Mouse (Mus musculus) forebrain, embryonic 11.5 days (tissue): ENCODE data around the gene Cbln3. TPM values are rescaled to one million over a fixed set of nuclear protein-coding genes. Genes with fewer than 3 reads are reported as not detected.

ENCODE experiments used
- ATAC-seq: fragments of 200-750 bp; cut with Nextera tagmentation; replicated peaks from 2 replicates; pipeline ENCODE4 v1.8.0; 2017; ENCODE audit warnings: moderate TSS enrichment; ENCODE audit not compliant: low FRiP score
- DNase-seq: peaks from one replicate; pipeline ENCODE4 v3.0.0-alpha.2; 2017; ENCODE audit warnings: low spot score
- H3K27ac ChIP-seq: fragments of 300-500 bp; sonication (generic); 2 replicates; pipeline ENCODE4 v1.5.1; 2014; ENCODE audit warnings: low read depth, low read length
- H3K27me3 ChIP-seq: fragments of 300-500 bp; sonication (generic); 2 replicates; pipeline ENCODE4 v1.6.1; 2014; ENCODE audit warnings: mild to moderate bottlenecking, low read length, mixed read lengths; ENCODE audit not compliant: control insufficient read depth, insufficient read depth
- H3K36me3 ChIP-seq: fragments of 300-500 bp; sonication (generic); 2 replicates; pipeline ENCODE4 v1.6.1; 2014; ENCODE audit warnings: mild to moderate bottlenecking, low read length, moderate library complexity, mixed read lengths; ENCODE audit not compliant: control insufficient read depth, insufficient read depth
- H3K4me1 ChIP-seq: fragments of 300-500 bp; sonication (generic); replicated peaks from 2 replicates; pipeline ENCODE4 v1.6.1; 2014; ENCODE audit warnings: low read length, mixed read lengths; ENCODE audit not compliant: control insufficient read depth, insufficient read depth
- H3K4me2 ChIP-seq: fragments of 300-500 bp; sonication (generic); 2 replicates; pipeline ENCODE4 v1.6.1; 2014; ENCODE audit warnings: low read depth, mild to moderate bottlenecking, low read length, moderate library complexity, mixed read lengths; ENCODE audit not compliant: severe bottlenecking
- H3K4me3 ChIP-seq: fragments of 300-500 bp; sonication (generic); 2 replicates; pipeline ENCODE4 v1.5.1; 2014; ENCODE audit warnings: low read depth, low read length
- H3K9ac ChIP-seq: fragments of 300-500 bp; sonication (generic); 2 replicates; pipeline ENCODE4 v1.6.1; 2014; ENCODE audit warnings: low read length
- H3K9me3 ChIP-seq: fragments of 300-500 bp; sonication (generic); 2 replicates; pipeline ENCODE4 v1.6.1; 2016; ENCODE audit warnings: low read length, mixed read lengths; ENCODE audit not compliant: control insufficient read depth
- WGBS: fragments of 180-500 bp; shearing (Covaris S2); extraction: QIAGEN DNeasy Blood & Tissue Kit; methylation state at CpG from one replicate; pipeline ENCODE4 v1.1.7; 2014; 5-methylcytosine and 5-hydroxymethylcytosine counted together
- polyA plus RNA-seq: library from polyadenylated mRNA; unstranded; fragments of >200 nt; fragmentation: Nextera tagmentation; extraction: Ambion mirVana; gene quantifications from 2 replicates; pipeline ENCODE4 v1.2.1, GENCODE M21; 2014

Gene Cbln3
- polyA plus RNA-seq, 1 experiment from 2014 or later: 0.37 TPM

- Histone ChIP-seq H3K4me3 (no peak overlapping the region), H3K27ac (no peak overlapping the region), H3K27me3 (no peaks in the 10 kb centered on the region), H3K9me3 (no peaks in the 10 kb centered on the region), H3K4me2 (no peak overlapping the region), H3K4me1 (peaks cover 2% of the 10 kb centered on the region; the same call in 1 of the 2 replicates), H3K9ac (no peak overlapping the region), H3K36me3 (no peaks in the 10 kb centered on the region)
- ATAC-seq: no peak
- WGBS: 78% methylated on average over 6 of the region's 6 CpGs
- no peak for DNase-seq
These were observed 22.0 kb downstream of the Cbln3 start for GRCm38 (mm10) chr14:55862186-55862585.

GRCm38 (mm10) chr14:55857588-55857987, 26.6 kb downstream of the Cbln3 start:
- no peak overlapping the region for H3K4me2 ChIP-seq

GRCm38 (mm10) chr14:55855101-55855561, 29.1 kb downstream of the Cbln3 start:
- Histone ChIP-seq H3K36me3 (no peaks in the 10 kb centered on the region), H3K27ac (peak overlapping the region; percentile 88), H3K9me3 (no peaks in the 10 kb centered on the region), H3K4me1 (peaks cover 27% of the 10 kb centered on the region), H3K27me3 (no peaks in the 10 kb centered on the region), H3K9ac (peak overlapping the region; percentile 79), H3K4me2 (peak overlapping the region; percentile 67), H3K4me3 (peak overlapping the region; percentile 60)
- WGBS: 7% methylated on average over 4 of the region's 4 CpGs
- ATAC-seq (peak; percentile 28; the same call in 1 of the 2 replicates), DNase-seq (no peak)

More at GRCm38 (mm10) chr14:55857588-55857987, 26.6 kb downstream of the Cbln3 start:
- Histone ChIP-seq H3K9me3 (no peaks in the 10 kb centered on the region), H3K9ac (no peak overlapping the region), H3K4me1 (peaks cover 23% of the 10 kb centered on the region), H3K27ac (no peak overlapping the region), H3K36me3 (no peaks in the 10 kb centered on the region), H3K4me3 (no peak overlapping the region), H3K27me3 (no peaks in the 10 kb centered on the region)
- DNase-seq (no peak), ATAC-seq (no peak)
- 78% methylated on average over 4 of the region's 4 CpGs for WGBS

GRCm38 (mm10) chr14:55854406-55855100, 29.6 kb downstream of the Cbln3 start:
- Histone ChIP-seq H3K36me3 (no peaks in the 10 kb centered on the region), H3K9ac (peak overlapping the region; percentile 79), H3K4me1 (peaks cover 27% of the 10 kb centered on the region), H3K27ac (peak overlapping the region; percentile 88), H3K9me3 (no peaks in the 10 kb centered on the region), H3K4me3 (peak overlapping the region; percentile 60), H3K27me3 (no peaks in the 10 kb centered on the region), H3K4me2 (peak overlapping the region; percentile 67)
- 0% methylated on average over 9 of the region's 9 CpGs for WGBS
- DNase-seq (no peak), ATAC-seq (peak; percentile 23; the same call in 1 of the 2 replicates)

- H3K27ac ChIP-seq: peak within 1 kb of the TSS; percentile 88
- H3K4me3 ChIP-seq: peak within 1 kb of the TSS; percentile 60
- no peaks in the 10 kb centered on the region for H3K36me3 ChIP-seq
- peaks cover 27% of the 10 kb centered on the region for H3K4me1 ChIP-seq
- peak within 1 kb of the TSS; percentile 67 for H3K4me2 ChIP-seq
- peak; percentile 86 for ATAC-seq
- peak; percentile 88 for DNase-seq
- 1% methylated on average over 30 of the region's 33 CpGs for WGBS
- H3K27me3 ChIP-seq: no peaks in the 10 kb centered on the region
- H3K9me3 ChIP-seq: no peaks in the 10 kb centered on the region
- H3K9ac ChIP-seq: peak within 1 kb of the TSS; percentile 79
These were observed 30.4 kb downstream of the Cbln3 start, which contains the start of gene Nynrin for GRCm38 (mm10) chr14:55853621-55854285. Gene Nynrin, plus strand, starts transcription at chr14:55854010.

GRCm38 (mm10) chr14:55852646-55853551, 31.3 kb downstream of the Cbln3 start:
- WGBS: 3% methylated on average over 11 of the region's 11 CpGs
- Histone ChIP-seq H3K4me1 (peaks cover 27% of the 10 kb centered on the region), H3K27ac (peak overlapping the region; percentile 88)

GRCm38 (mm10) chr14:55850885-55851284, 33.3 kb downstream of the Cbln3 start:
- Histone ChIP-seq H3K9me3 (no peaks in the 10 kb centered on the region), H3K4me3 (no peak overlapping the region), H3K4me1 (peaks cover 23% of the 10 kb centered on the region), H3K9ac (no peak overlapping the region), H3K36me3 (no peaks in the 10 kb centered on the region), H3K27me3 (no peaks in the 10 kb centered on the region), H3K4me2 (no peak overlapping the region), H3K27ac (no peak overlapping the region)
- no peak for DNase-seq
- ATAC-seq: no peak
- WGBS: 65% methylated on average over 6 of the region's 6 CpGs

More at GRCm38 (mm10) chr14:55852646-55853551, 31.3 kb downstream of the Cbln3 start:
- no peaks in the 10 kb centered on the region for H3K9me3 ChIP-seq
- peak overlapping the region; percentile 67 for H3K4me2 ChIP-seq
- peak overlapping the region; percentile 60 for H3K4me3 ChIP-seq
- ATAC-seq (peak; percentile 78), DNase-seq (peak; percentile 80)
- peak overlapping the region; percentile 79 for H3K9ac ChIP-seq
- H3K36me3 ChIP-seq: no peaks in the 10 kb centered on the region
- no peaks in the 10 kb centered on the region for H3K27me3 ChIP-seq
